Mouse (Mus musculus) G1E (cell line): ENCODE data around the gene Eif4e. TPM values are rescaled to one million over a fixed set of nuclear protein-coding genes. Genes with fewer than 3 reads are reported as not detected.

Experiments used
- ATAC-seq: 2 replicates; pipeline ENCODE4 v1.8.0; 2016; ENCODE audit warnings: mild to moderate bottlenecking; ENCODE audit not compliant: insufficient number of reproducible peaks, poor library complexity, low FRiP score, severe bottlenecking; ENCODE audit errors: extremely low read depth
- DNase-seq: peaks from one replicate; pipeline ENCODE4 v3.0.0; 2012; ENCODE audit warnings: low spot score
- H3K27me3 ChIP-seq: 2 replicates; pipeline ENCODE4 v1.6.1; 2012; ENCODE audit warnings: mild to moderate bottlenecking, low read length, inconsistent platforms; ENCODE audit not compliant: insufficient read depth
- H3K36me3 ChIP-seq: replicated peaks from 2 replicates; pipeline ENCODE3; 2012; ENCODE audit warnings: mild to moderate bottlenecking, inconsistent platforms
- H3K4me1 ChIP-seq: 2 replicates; pipeline ENCODE4 v1.6.1; 2012; ENCODE audit warnings: low read depth, low read length, inconsistent platforms, mixed read lengths; ENCODE audit not compliant: insufficient read depth
- H3K4me3 ChIP-seq: 2 replicates; pipeline ENCODE4 v1.5.1; 2012; ENCODE audit warnings: low read depth, mild to moderate bottlenecking, inconsistent platforms, low read length, moderate library complexity, mixed read lengths
- H3K9me3 ChIP-seq: replicated peaks from 2 replicates; pipeline ENCODE4 v1.6.1; 2012; ENCODE audit warnings: inconsistent platforms
- CTCF ChIP-seq: IDR thresholded peaks from 2 replicates; pipeline ENCODE4 v1.5.1; 2012; ENCODE audit warnings: low read depth, low read length, inconsistent platforms, mixed read lengths
- GATA1 ChIP-seq: IDR thresholded peaks from 2 replicates; pipeline ENCODE4 v1.6.1; 2012; ENCODE audit warnings: borderline replicate concordance, low read length, inconsistent platforms, mixed read lengths
- GATA2 ChIP-seq: IDR thresholded peaks from 2 replicates; pipeline ENCODE4 v1.6.1; 2012; ENCODE audit warnings: low read depth, low read length, inconsistent platforms, borderline replicate concordance
- POLR2AphosphoS5 ChIP-seq: IDR thresholded peaks from 2 replicates; pipeline ENCODE4 v1.6.1; 2012; ENCODE audit warnings: low read depth, low read length, inconsistent platforms; ENCODE audit not compliant: insufficient replicate concordance
- TAL1 ChIP-seq: conservative IDR thresholded peaks from 2 replicates; pipeline ENCODE4 v1.6.1; 2012; ENCODE audit warnings: low read depth, low read length, inconsistent platforms, mixed read lengths
- polyA plus RNA-seq: library from polyadenylated mRNA; stranded (reverse); fragments of >175 nt; gene quantifications from 2 replicates; pipeline ENCODE4 v1.2.3, GENCODE M21; 2012
- total RNA-seq, 2 experiments: library from RNA; stranded (forward) in 1 of 2; stranded (reverse) in 1 of 2; fragments of 200-1000 nt in 1 of 2; fragments of >200 nt in 1 of 2; fragmentation: Nextera tagmentation in 1 of 2; gene quantifications; 2 replicates each; pipeline ENCODE4 v1.2.3; 2014 to 2017

The Eif4e gene
- total and polyA plus RNA-seq, 3 experiments, result 21.2 to 584 (median 248) TPM

DNA sequence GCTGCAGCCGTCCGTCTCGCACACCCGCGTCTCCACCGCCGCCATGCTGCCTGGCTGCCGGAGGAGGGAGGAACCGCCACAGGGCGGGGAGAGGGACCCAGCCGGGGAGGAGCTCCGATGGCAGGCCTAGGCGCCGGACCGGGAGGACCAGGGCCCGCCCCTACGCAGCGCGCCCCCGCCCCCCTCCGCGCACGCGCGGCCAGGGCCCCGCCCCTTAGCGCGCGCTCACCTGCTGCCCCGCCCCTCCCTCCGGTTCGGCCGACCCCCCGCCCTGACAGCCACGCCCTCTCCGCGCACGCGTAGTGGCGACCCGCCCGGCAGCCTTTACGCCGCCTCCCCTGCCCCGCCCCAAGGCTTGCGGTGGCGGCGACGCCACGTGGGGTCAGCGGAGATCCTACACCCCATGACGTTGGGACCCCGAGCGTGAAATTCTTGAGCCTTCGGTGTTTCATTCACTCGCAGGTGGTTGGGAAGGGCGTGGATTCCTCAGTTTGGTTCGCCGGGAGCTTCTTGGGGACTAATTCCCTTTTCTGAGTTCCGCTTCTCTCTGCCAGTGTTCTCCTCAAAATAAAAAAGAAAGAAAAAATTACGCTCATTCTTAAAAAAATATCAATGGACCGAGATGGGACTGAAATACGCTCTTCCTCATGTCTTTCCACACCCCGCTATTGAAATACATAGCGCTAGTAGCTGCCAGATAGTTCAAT lies 36.5 kb upstream of the Eif4e start, which contains the start of gene Metap1:
TSS of gene Metap1 (minus strand) at position 189 of the 707 bp plus-strand sequence.
- H3K36me3 ChIP-seq, result peaks cover 24% of the 10 kb centered on the region
- H3K9me3 ChIP-seq, result no peaks in the 10 kb centered on the region
- H3K4me3 ChIP-seq, result peak within 1 kb of the TSS; percentile 87
- DNase-seq (peak; percentile 99), ATAC-seq (peak; percentile 92)
- TF ChIP-seq GATA2 (no peak), POLR2AphosphoS5 (no peak), GATA1 (no peak), TAL1 (no peak), CTCF (no peak)
- H3K27me3 ChIP-seq, result no peaks in the 10 kb centered on the region
- H3K4me1 ChIP-seq, result peaks cover 25% of the 10 kb centered on the region

DNA sequence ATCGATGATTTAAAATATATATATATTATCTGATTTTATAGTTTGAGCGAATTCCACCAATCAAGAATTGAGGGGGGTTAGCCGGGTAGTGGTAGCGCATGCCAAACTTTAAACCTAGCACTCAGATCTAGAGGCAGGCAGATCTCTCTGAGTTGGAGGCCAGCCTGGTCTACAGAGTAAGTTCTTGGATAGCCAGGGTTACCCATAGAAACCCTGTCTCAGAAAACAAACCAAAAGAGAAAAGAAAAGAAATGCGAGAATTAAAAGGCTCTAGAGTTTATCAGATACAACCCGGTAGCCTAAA lies 36.0 kb upstream of the Eif4e start:
- Histone ChIP-seq H3K9me3 (no peaks in the 10 kb centered on the region), H3K4me1 (peaks cover 30% of the 10 kb centered on the region), H3K4me3 (peak overlapping the region; percentile 87), H3K36me3 (peaks cover 19% of the 10 kb centered on the region), H3K27me3 (no peaks in the 10 kb centered on the region)
- ATAC-seq (no peak), DNase-seq (no peak)
- TF ChIP-seq POLR2AphosphoS5 (no peak), CTCF (no peak), GATA1 (no peak), GATA2 (no peak), TAL1 (no peak)

DNA sequence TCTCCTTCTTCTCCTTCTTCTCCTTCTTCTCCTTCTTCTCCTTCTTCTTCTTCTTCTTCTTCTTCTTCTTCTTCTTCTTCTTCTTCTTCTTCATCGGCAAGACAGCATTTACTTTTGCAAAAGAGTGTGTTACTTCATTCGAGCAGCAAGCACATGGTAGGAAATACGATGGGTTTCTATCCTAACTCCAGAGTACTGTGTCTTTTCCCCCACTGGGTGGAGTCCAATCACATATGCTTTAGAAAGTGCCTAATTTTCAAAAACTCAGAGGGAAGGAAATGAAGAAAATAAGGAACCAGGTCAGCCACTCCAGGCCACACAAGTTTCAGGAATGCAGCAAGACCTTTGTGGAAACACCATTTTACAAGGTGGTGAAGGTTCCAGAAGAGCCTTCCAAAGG lies 32.3 kb upstream of the Eif4e start:
- ATAC-seq (no peak), DNase-seq (no peak)
- H3K4me1 ChIP-seq, result peaks cover 24% of the 10 kb centered on the region
- no peak overlapping the region for H3K4me3 ChIP-seq
- TF ChIP-seq CTCF, result no peak
- no peak for TF ChIP-seq TAL1
- no peak for TF ChIP-seq GATA1
- TF ChIP-seq GATA2, result no peak
- TF ChIP-seq POLR2AphosphoS5, result no peak
- H3K27me3 ChIP-seq, result 0 out of 2 replicates have a peak, but pooled peaks cover under 1% of the 10 kb centered on the region
- no peaks in the 10 kb centered on the region for H3K36me3 ChIP-seq
- no peaks in the 10 kb centered on the region for H3K9me3 ChIP-seq

DNA sequence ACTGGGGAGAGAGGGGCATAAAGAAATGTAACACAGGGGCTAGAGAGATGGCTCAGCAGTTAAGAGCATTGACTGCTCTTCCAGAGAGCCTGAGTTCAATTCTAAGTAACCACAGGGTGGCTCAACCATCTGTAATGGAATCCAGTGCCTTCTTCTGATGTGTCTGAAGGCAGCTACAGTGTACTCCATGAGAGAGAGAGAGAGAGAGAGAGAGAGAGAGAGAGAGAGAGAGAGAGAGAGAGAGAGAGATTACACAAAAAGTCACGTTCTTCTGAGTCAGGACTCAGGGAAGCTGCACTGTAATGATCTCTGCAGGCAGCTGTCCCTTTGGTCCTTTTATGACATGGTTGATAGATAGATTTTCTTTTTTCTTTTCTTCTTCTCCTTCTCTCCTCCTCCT lies 31.4 kb upstream of the Eif4e start:
- TF ChIP-seq GATA2 (no peak), CTCF (no peak), POLR2AphosphoS5 (no peak), TAL1 (no peak), GATA1 (no peak)
- Histone ChIP-seq H3K9me3 (no peaks in the 10 kb centered on the region), H3K36me3 (no peaks in the 10 kb centered on the region), H3K4me1 (peaks cover 26% of the 10 kb centered on the region), H3K27me3 (0 out of 2 replicates have a peak, but pooled peaks cover 3% of the 10 kb centered on the region), H3K4me3 (no peak overlapping the region)
- DNase-seq, result no peak
- ATAC-seq, result no peak; the same call in 1 of the 2 replicates

DNA sequence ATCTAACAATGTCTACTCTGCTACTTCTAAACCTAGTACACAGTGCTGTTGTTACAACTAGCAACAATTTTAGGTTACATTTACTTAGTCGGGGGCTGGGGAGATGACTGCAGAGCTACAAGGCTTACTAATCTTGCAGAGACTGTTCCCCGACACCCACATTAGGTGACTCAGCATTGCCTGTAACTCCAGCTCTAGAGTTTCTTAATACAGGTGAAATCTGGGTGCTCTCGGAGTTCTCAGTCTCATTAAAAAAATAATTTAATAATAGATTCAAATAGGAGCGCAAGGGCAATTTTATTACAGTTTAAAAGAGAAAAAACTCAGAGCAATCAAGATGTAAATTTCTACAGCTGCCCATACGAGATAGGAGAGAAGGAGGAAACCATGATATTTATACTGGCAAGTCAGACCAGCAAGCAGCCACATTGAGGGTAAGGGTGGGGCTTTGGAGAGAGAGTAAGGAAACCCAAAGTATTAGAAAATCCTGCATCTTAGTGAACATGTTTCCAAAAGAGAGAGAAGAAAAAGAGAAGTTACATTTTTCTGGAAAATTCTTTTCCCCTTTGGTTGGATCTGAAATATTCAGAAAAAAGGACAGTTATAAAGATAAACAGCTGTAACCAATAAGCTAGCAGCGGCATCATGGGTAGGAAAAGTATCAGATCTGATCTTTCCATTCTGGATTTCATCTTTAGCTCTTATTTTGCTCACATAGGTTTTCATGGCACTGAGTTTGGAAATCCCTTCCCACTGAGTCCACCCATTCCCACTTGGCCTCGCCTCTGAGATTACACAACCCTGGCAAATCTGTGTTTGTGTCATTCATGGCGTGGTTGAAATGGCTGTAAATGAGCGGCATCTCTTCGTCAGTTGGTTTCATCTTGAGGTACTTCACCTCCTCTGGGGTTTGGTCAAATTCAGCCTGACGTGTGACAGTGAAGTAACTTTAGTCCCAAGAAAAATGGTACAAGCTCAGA lies 30.5 kb upstream of the Eif4e start:
- TF ChIP-seq POLR2AphosphoS5, result no peak
- TF ChIP-seq CTCF, result no peak
- TF ChIP-seq GATA1, result no peak
- no peak for TF ChIP-seq TAL1
- TF ChIP-seq GATA2, result no peak
- no peak for DNase-seq
- Histone ChIP-seq H3K4me3 (no peak overlapping the region), H3K27me3 (peaks cover 9% of the 10 kb centered on the region), H3K36me3 (no peaks in the 10 kb centered on the region), H3K4me1 (peaks cover 24% of the 10 kb centered on the region), H3K9me3 (no peaks in the 10 kb centered on the region)
- peak; percentile 65 for ATAC-seq

DNA sequence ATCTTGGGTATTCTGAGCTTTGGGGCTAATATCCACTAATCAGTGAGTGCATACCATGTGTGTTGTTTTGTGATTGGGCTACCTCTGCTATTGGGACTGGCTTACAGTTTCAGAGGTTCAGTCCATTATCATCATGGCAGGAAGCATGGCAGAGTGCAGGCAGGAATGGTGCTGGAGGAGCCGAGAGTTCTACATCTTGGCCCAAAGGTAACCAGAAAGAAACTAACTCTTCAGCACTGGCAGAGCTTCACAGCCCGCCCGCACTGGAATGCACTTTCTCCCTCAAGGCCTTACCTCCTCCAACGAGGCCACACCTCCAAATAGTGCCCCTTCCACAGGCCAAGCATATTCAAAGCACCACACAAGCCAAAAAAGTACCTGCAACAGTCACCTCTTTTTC lies 27.2 kb upstream of the Eif4e start:
- Histone ChIP-seq H3K4me3 (no peak overlapping the region), H3K9me3 (no peaks in the 10 kb centered on the region)

More for the DNA sequence above, 27.2 kb upstream of the Eif4e start:
- Histone ChIP-seq H3K36me3 (no peaks in the 10 kb centered on the region), H3K27me3 (peaks cover 15% of the 10 kb centered on the region), H3K4me1 (peaks cover 21% of the 10 kb centered on the region)
- no peak for TF ChIP-seq TAL1
- ATAC-seq (no peak), DNase-seq (no peak)
